Mouse (Mus musculus) thymus, postnatal 0 days (tissue): ENCODE data around the gene Ephx4. TPM values are rescaled to one million over a fixed set of nuclear protein-coding genes. Genes with fewer than 3 reads are reported as not detected.

ENCODE experiments used
- DNase-seq: peaks from one replicate; pipeline ENCODE4 v3.0.0-alpha.2; 2015; ENCODE audit warnings: low spot score
- polyA plus RNA-seq: library from polyadenylated mRNA; unstranded; fragments of >200 nt; fragmentation: Nextera tagmentation; extraction: Ambion mirVana; gene quantifications from 2 replicates; pipeline ENCODE4 v1.2.1, GENCODE M21; 2015

Gene Ephx4
- polyA plus RNA-seq, 1 experiment from 2014 or later, result 2.3 TPM

DNA sequence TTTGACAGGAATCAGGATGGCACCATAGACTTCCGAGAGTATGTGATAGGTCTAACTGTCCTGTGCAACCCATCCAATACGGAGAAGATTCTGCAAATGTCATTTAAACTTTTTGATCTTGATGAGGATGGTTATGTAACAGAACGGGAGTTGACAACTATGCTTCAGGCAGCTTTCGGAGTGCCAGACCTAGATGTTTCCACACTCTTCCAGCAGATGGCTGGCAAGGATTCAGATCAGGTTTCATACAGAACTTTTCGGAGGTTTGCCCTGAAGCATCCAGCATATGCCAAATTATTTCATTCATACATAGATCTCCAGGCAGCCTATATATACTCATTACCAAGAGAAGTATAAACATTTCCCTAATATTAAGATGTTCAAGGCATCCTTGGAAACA, 31.5 kb downstream of the Ephx4 start:
- DNase-seq, result no peak

DNA sequence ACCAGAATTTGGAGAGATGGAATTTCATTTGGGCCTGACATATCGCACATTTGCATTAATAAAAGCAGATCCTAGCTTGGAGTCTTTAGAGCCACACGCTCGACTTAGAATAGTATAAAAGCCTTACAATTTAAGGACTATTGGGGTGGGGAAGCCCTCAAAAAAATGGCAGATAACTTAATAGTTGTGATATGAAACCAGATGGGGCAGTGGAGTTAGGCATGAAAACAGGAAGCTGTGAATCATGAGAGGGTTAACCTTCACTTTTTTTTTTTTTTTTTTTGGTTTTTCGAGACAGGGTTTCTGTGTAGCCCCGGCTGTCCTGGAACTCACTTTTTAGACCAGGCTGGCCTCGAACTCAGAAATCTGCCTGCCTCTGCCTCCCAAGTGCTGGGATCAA, 33.6 kb downstream of the Ephx4 start:
- no peak for DNase-seq

DNA sequence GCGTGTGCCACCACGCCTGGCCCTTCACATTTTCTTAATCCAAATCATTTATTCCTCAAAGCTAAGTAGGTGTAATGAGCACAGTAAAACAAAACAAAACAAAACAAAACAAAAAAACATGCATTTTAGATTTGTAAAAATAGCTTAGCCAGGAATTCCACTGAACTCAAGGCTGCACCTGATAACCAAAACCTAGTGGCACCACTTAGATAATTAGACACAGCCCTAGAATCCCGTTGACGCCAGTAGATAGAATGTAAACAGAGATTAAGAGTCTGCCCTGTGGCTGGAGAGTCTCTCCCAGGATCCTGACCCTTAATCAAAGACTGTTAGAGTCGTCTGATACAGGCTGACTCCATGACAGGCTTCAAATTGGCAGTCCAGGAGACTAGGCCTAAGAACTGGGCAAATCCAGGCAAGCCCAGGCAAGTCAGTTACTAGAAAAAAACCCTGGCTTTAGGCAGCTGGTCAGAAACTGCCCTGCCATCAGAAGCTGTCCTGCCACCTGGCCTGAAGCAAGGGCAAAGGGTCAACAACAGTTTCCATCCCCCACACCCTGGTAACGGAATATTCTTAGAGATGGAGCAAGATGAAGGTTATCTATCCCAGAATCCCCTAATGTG, 34.2 kb downstream of the Ephx4 start:
- DNase-seq, result no peak

DNA sequence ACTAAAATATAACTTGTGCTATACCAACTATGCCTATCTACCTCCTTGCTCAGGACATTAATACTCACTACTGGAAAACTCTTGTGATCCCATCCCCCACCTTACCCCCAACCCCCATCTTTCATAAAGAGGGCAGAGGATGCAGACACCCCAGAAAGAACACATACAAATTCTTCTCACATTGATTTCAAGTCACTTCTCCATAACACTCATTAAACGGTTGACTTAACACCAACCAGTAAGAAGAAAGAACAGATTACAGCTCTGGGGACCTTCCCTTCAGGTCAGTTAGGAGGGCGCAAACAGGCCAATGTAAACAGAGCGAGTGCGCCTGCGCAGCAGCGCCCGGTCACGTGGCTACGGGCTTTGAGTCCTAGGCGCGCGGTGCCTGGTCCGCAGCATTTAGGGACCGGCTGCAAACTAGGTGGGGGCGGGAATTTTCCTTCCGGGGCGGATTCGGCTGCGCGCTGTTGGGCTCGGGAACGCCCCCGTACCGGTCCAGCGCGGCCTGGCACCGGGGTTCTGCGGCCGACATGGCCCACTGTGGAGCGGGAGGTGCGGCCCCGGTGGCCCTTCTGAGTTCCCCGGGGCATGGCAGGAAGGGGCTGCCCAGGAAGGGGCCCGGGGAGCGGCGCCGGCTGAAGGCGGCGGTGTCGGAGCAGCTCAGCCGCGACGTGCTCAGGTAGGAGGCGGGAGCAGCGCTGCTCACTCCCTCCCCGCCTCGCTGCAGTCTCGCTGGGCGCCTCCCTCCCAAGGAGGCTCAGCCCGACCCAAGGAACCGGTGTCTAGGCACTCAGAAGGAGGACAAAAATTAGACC, 35.1 kb downstream of the Ephx4 start, which contains the start of gene Btbd8:
TSS of gene Btbd8 (plus strand) at position 534 of the 818 bp plus-strand sequence.
- peak; percentile 95 for DNase-seq

DNA sequence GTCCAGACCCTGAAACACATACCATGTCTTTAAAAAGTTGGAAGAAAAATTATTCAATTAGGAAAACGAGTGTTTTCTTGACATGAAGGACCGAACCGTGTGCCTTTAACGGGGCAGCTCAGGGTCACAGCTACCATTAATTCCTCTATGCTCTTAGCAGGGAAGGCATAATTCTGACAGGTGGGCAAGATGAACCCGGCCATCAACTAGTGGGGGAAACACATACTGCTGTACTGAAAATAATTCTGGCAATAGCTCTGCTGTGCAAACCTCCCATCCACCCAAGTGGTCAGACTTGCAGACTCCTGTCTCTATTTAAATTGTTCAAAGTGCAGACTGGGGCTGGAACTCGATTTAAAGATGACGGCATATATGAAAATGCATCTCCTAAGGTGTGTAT, 35.8 kb downstream of the Ephx4 start:
- DNase-seq, result no peak

DNA sequence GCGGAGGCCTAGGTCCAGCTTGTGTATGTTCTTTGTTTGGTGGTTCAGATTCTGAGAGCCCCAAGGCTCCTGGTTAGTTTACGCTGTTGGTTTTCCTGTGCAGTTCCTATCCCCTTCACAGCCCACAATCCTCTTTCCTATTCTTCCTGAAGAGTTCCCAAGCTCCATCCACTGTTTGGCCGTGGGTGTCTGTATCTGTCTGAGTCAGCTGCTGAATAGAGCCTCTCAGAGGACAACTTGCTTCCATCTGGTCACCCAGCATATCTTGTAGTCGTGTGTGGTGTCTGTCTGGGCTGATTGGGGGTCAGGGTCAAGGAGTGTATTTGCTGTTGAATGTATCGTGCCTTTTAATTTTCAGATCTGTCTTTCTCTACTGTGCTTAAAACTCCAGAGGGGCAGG, 39.3 kb downstream of the Ephx4 start:
- DNase-seq, result no peak

DNA sequence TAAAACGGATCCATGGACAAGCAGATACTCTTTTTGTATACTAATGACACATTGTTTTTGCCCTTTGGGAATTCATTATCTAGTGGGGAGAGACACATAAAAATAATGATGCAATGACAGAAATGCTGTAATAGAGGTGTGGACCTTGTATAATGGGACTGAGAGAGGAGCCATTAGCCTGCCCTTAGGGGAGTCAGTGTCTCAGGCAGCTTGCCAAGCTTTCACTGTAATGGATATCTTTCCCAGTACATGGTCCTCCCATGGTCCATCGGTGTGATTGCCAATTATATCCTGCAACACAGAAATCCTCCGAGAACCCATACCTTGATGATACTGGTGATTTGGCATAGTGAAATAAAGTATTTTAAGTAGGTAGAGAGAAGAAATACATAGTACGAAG, 41.7 kb downstream of the Ephx4 start:
- DNase-seq, result no peak

DNA sequence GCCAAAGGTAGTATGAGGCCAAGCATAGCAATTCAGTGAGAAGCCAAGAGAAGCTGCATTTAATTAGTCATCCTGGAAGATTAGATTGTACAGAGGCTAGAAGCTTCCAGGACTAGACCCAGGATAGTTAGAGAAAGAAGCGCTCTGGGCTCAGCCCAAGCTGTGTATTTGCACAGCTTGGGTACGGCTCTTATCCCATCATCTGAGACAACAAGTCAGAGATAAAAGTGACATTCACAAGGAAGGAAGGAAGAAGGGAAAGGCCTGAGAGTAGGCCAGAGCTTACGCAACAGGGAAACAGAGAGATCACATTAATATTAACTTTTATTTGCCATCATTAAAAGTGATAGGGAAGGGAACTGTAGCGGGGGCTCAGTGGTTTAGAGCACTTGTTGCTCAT, 45.4 kb downstream of the Ephx4 start:
- DNase-seq, result no peak

DNA sequence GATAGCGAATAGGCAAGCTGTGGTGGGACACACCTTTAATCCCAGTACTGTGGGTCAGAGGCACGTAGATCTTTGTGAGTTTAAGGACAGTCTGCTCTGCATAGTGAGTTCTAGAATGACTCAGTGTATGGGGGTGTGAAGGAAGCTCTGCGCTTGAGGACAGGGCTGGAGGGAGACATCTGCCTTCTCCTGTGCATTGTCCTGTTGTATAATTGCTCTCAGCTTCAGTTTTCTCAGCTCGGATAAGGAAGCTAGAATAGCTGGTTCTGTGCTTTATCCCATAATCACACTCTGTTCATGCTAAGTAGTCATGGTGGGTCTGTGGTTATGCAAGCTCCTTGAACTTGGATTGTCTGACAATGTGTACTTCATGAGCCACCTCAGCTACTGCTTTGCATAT, 46.2 kb downstream of the Ephx4 start:
- no peak for DNase-seq

DNA sequence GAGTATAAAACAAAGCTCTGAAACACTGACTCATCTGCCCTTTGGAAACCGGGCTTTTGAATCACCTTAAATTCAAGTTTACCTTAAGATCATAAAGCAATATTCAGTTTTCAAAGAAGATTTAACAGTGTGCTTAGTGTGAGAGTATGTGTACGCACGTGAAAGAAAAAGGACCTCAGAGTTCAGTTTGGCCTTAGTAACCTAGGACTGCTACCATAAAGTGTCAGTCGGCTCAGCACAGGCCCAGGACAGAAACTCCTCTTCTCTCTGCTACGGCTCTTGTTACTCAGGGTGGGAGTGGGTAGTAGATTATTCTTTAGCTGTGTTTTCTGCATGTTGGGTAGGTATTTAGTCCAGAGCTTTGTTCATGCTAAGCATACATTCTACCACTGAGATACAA, 47.1 kb downstream of the Ephx4 start:
- DNase-seq, result no peak

DNA sequence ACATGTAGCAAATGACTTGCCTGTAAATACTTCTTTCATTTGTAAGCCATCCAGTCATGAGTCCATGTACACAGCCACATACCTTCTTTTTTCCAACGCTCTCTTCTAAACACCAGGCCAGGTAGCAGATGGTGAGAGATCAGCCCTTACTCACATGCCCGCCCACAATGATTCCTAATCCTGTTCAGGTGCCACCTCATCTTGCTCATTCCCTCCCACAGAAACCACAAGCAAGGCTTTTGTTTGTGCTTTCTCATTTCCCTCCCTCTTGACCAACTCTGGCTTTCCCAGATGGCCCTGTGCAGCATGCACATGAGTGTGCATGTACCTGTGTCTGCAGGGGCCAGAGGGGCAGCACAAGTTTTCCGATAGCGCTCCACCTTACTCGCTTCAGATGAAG, 47.8 kb downstream of the Ephx4 start:
- DNase-seq, result no peak

DNA sequence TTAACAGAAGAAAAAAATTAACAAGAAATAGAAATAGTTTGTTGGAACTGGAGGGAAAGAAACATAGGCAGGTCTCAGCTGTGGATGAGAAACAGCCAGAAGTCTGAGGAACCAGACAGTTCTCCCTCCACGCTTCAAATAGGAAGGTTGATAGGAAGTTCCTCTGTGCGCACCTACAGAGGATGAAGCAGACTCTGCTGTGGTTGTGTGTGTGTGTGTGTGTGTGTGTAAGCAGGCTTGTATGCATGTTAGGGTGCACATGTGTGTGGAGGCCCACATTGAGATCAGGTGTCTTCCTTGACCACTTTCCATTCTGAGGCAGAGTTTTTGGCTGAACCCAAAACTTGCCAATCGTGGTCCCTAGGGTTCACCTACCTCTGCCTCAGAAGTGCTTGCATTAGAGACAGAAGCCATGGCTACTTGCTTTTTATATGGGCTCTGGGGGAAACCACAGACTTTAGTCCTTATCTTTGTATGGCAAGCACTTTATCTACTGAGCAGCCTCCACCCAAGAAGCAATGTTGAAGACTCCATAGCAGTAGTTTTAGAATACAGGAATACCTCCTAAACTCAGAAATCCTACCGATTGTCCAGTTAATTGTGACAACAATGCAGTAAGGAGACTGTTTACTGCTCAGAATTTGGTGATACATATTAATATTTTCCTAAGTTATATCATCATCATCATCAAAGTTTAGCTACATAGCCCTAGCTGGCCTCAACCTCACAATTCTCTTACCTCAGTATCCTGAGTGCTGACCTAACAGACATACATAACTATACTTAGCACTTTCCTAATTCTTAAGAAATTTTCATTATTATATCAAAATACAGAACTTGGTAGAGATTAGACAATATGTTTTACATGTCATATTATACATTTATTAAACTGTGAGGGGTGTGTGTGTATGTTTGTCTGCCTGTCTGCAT, 59.9 kb downstream of the Ephx4 start:
- DNase-seq, result no peak

DNA sequence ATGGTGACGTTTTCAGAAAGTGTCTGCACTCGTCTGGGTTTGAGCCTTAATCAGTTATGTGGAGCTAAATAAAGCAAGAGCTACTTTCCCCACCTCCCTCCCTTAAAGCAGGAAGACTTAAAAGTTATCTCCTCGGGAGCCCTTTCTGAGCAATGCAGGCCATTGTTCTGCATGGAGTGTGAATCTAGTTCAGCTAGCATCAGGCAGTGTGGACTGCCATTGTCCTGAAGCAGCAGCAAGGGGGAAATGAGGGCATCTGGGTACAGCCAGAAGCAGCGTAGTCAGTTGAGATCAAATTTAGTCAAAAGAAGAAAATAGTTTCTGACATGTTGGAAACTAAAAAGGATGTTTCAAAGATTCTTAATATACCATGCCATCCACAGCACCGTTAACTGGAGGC, 64.0 kb downstream of the Ephx4 start:
- no peak for DNase-seq

DNA sequence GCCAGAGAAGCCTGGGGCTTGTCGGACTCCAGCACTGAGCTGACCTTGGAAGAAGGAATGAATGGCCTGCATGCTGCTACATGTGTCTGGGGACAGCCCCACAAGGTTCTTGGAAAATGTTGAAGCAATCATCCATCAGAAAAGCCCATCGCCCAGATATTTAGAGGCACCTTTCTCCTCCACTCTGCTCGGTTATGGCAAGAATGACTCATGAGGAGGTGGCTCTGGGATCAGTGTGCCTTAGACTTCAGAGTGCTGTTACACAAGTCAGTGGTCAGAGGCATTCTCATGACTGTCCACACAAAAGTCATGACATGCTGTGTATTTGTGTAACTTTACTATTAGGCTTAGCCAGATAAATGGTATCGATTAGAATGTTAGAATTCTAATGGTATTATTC, 64.6 kb downstream of the Ephx4 start:
- no peak for DNase-seq

DNA sequence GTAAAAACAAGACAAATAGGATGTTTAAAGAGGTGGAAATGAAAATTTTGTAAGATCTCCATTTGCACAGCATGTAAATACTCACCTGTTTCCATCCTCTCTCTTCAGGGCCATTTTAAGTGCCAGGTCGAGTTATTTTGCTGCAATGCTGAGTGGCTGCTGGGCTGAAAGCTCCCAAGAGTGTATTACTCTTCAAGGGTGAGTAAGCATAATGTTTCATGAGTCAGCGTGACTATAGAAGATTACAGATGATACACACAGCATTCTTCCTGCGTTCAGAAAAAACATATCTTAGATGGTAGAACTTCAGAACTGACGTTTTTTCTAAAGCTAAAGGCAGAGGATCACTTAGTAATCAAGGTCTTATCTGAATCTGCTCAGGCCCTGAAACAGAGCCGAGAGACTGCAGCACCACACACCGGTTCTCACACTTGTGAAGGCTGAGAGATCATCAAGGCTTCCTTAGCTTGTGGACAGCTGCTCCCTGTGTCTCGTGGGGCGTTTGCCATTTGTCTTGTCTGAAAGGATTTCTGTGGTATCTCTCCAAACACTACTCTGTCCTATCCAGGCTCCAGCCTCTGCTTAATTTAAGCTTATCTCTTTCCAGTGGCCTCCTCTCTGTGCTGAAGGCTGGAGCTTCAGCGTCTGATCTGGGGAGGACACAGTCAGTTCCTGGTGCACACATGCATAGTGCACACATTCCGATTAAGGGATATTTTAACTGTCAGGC, 68.2 kb downstream of the Ephx4 start:
- DNase-seq, result no peak

Other genes with a start within 250 kb of the Ephx4 start
- 10.1 and 11.5 TPM in 2 replicates for gene Tgfbr3, start 113.1 kb upstream of the Ephx4 start, polyA plus RNA-seq
- gene Brdt, start 71.6 kb upstream of the Ephx4 start, polyA plus RNA-seq, result 2.7 and 3.5 TPM in 2 replicates
- gene Lpcat2b, start 28.8 kb downstream of the Ephx4 start, polyA plus RNA-seq, result not detected in 2 replicates
- gene Btbd8, start 35.3 kb downstream of the Ephx4 start, polyA plus RNA-seq, result 10.0 and 10.8 TPM in 2 replicates
- gene Gm42669, start 104.9 kb downstream of the Ephx4 start, polyA plus RNA-seq, result 0.09 and 0.27 TPM in 2 replicates
- 0.03 and 0.09 TPM in 2 replicates for gene 1700028K03Rik, start 132.0 kb downstream of the Ephx4 start, polyA plus RNA-seq
- 20.2 and 22.7 TPM in 2 replicates for gene Rpap2, start 194.6 kb downstream of the Ephx4 start, polyA plus RNA-seq
- gene Glmn, start 195.2 kb downstream of the Ephx4 start, polyA plus RNA-seq, result 23.6 and 28.4 TPM in 2 replicates